Mouse (Mus musculus): ENCODE measurements around the gene Limd2. TPM values are rescaled to one million over a fixed set of nuclear protein-coding genes. Genes with fewer than 3 reads are reported as not detected.
"Not testable (repeated sequence)": the region's sequence is repeated elsewhere in the genome, so short reads cannot be mapped to it uniquely, and the experiment has no call there.

Limd2 gene
- polyA plus RNA-seq, 1 experiment from 2014 or later: 169 TPM

GRCm38 (mm10) chr11:106126727-106127373 is 33.8 kb downstream of the Limd2 start:
- peaks cover 67% of the 10 kb centered on the region for H3K36me3 ChIP-seq (ENCODE audit: control insufficient read depth, insufficient read depth, low read length)
- not testable (repeated sequence) for H3K9me3 ChIP-seq (ENCODE audit: control insufficient read depth, low read length); DNase-seq (ENCODE audit: low spot score); H3K4me2 ChIP-seq (ENCODE audit: low read depth, low read length); H3K27ac ChIP-seq (replicated peaks; ENCODE audit: low read depth, low read length); ATAC-seq (ENCODE audit: low read depth); H3K4me3 ChIP-seq (ENCODE audit: low read depth, low read length); H3K4me1 ChIP-seq (ENCODE audit: control insufficient read depth, insufficient read depth, low read length); H3K9ac ChIP-seq (ENCODE audit: low read depth, low read length); H3K27me3 ChIP-seq (replicated peaks; ENCODE audit: control insufficient read depth, insufficient read depth, low read length)
- WGBS: 96% methylated on average over 4 of the region's 6 CpGs

- 74% methylated on average over 1 of the region's 1 CpGs for WGBS
- no peak overlapping the region for H3K4me3 ChIP-seq (ENCODE audit: low read depth, low read length)
- no peak for DNase-seq (ENCODE audit: low spot score)
- no peak overlapping the region for H3K4me2 ChIP-seq (ENCODE audit: low read depth, low read length)
- H3K27ac ChIP-seq (replicated peaks; ENCODE audit: low read depth, low read length): no peak overlapping the region
- H3K9me3 ChIP-seq (ENCODE audit: control insufficient read depth, low read length): no peaks in the 10 kb centered on the region
- peaks cover 76% of the 10 kb centered on the region for H3K36me3 ChIP-seq (ENCODE audit: control insufficient read depth, insufficient read depth, low read length)
- no peaks in the 10 kb centered on the region for H3K27me3 ChIP-seq (replicated peaks; ENCODE audit: control insufficient read depth, insufficient read depth, low read length)
- H3K4me1 ChIP-seq (ENCODE audit: control insufficient read depth, insufficient read depth, low read length): no peaks in the 10 kb centered on the region
- no peak overlapping the region for H3K9ac ChIP-seq (ENCODE audit: low read depth, low read length)
- no peak for ATAC-seq (ENCODE audit: low read depth)
Observed at GRCm38 (mm10) chr11:106125827-106126226, 34.8 kb downstream of the Limd2 start.

GRCm38 (mm10) chr11:106124784-106125183 is 35.9 kb downstream of the Limd2 start:
- Histone ChIP-seq H3K36me3 (ENCODE audit: control insufficient read depth, insufficient read depth, low read length) (peaks cover 74% of the 10 kb centered on the region), H3K27me3 (replicated peaks; ENCODE audit: control insufficient read depth, insufficient read depth, low read length) (no peaks in the 10 kb centered on the region), H3K4me3 (ENCODE audit: low read depth, low read length) (no peak overlapping the region), H3K9me3 (ENCODE audit: control insufficient read depth, low read length) (no peaks in the 10 kb centered on the region), H3K4me2 (ENCODE audit: low read depth, low read length) (no peak overlapping the region), H3K9ac (ENCODE audit: low read depth, low read length) (no peak overlapping the region), H3K27ac (replicated peaks; ENCODE audit: low read depth, low read length) (no peak overlapping the region), H3K4me1 (ENCODE audit: control insufficient read depth, insufficient read depth, low read length) (no peaks in the 10 kb centered on the region)
- WGBS: 73% methylated on average over 4 of the region's 4 CpGs
- DNase-seq (ENCODE audit: low spot score) (no peak), ATAC-seq (ENCODE audit: low read depth) (no peak)

GRCm38 (mm10) chr11:106122736-106123135 is 37.9 kb downstream of the Limd2 start:
- H3K27me3 ChIP-seq (replicated peaks; ENCODE audit: control insufficient read depth, insufficient read depth, low read length): no peaks in the 10 kb centered on the region
- ATAC-seq (ENCODE audit: low read depth) (no peak), DNase-seq (ENCODE audit: low spot score) (peak; percentile 5)
- no peaks in the 10 kb centered on the region for H3K4me1 ChIP-seq (ENCODE audit: control insufficient read depth, insufficient read depth, low read length)
- H3K27ac ChIP-seq (replicated peaks; ENCODE audit: low read depth, low read length): no peak overlapping the region
- peaks cover 73% of the 10 kb centered on the region for H3K36me3 ChIP-seq (ENCODE audit: control insufficient read depth, insufficient read depth, low read length)
- no peaks in the 10 kb centered on the region for H3K9me3 ChIP-seq (ENCODE audit: control insufficient read depth, low read length)
- no peak overlapping the region for H3K9ac ChIP-seq (ENCODE audit: low read depth, low read length)
- H3K4me2 ChIP-seq (ENCODE audit: low read depth, low read length): no peak overlapping the region
- WGBS: 86% methylated on average over 3 of the region's 3 CpGs
- H3K4me3 ChIP-seq (ENCODE audit: low read depth, low read length): no peak overlapping the region

GRCm38 (mm10) chr11:106122221-106122620 is 38.4 kb downstream of the Limd2 start:
- Histone ChIP-seq H3K27ac (replicated peaks; ENCODE audit: low read depth, low read length) (no peak overlapping the region), H3K9ac (ENCODE audit: low read depth, low read length) (no peak overlapping the region), H3K4me1 (ENCODE audit: control insufficient read depth, insufficient read depth, low read length) (no peaks in the 10 kb centered on the region), H3K4me2 (ENCODE audit: low read depth, low read length) (no peak overlapping the region), H3K9me3 (ENCODE audit: control insufficient read depth, low read length) (no peaks in the 10 kb centered on the region), H3K27me3 (replicated peaks; ENCODE audit: control insufficient read depth, insufficient read depth, low read length) (no peaks in the 10 kb centered on the region), H3K36me3 (ENCODE audit: control insufficient read depth, insufficient read depth, low read length) (peaks cover 78% of the 10 kb centered on the region), H3K4me3 (ENCODE audit: low read depth, low read length) (no peak overlapping the region)
- 99% methylated on average over 5 of the region's 5 CpGs for WGBS
- ATAC-seq (ENCODE audit: low read depth) (no peak), DNase-seq (ENCODE audit: low spot score) (no peak)

DNA sequence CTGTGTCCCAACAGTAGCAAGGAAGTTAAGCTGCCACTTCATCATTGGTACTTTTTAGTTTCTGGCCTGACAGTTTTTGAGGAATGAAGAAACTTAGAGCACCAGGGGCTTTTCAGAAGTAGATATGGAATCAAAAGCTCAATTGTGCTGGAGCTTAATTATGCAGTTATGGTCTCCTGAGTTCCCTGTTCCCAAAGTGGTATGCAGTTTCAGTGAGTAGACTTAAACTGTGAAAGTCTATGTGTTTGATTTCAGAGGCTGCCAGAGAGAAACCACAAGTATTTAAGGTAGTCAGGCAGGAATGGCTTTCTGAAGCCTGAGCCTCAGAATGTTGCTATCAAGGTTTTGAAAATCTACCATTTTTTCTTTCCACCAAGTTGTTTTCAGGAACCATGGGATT is 49.0 kb downstream of the Limd2 start:
- no peaks in the 10 kb centered on the region for H3K27me3 ChIP-seq (replicated peaks; ENCODE audit: control insufficient read depth, insufficient read depth, low read length)
- DNase-seq (ENCODE audit: low spot score): peak; percentile 36
- no peak overlapping the region for H3K4me2 ChIP-seq (ENCODE audit: low read depth, low read length)
- H3K4me3 ChIP-seq (ENCODE audit: low read depth, low read length): no peak overlapping the region
- H3K36me3 ChIP-seq (ENCODE audit: control insufficient read depth, insufficient read depth, low read length): peaks cover 39% of the 10 kb centered on the region
- ATAC-seq (ENCODE audit: low read depth): no peak
- H3K27ac ChIP-seq (replicated peaks; ENCODE audit: low read depth, low read length): peak overlapping the region; percentile 72
- H3K9me3 ChIP-seq (ENCODE audit: control insufficient read depth, low read length): no peaks in the 10 kb centered on the region
- H3K4me1 ChIP-seq (ENCODE audit: control insufficient read depth, insufficient read depth, low read length): no peaks in the 10 kb centered on the region
- no peak overlapping the region for H3K9ac ChIP-seq (ENCODE audit: low read depth, low read length)

Other genes starting within 250 kb of the Limd2 start
- gene Cyb561, start 207.5 kb downstream of the Limd2 start, polyA plus RNA-seq (2014; fragmentation: Nextera tagmentation; extraction: Ambion mirVana): 19.5 and 21.6 TPM in 2 replicates
- 1.00 and 1.3 TPM in 2 replicates for gene Ace, start 192.9 kb downstream of the Limd2 start, polyA plus RNA-seq (2014; fragmentation: Nextera tagmentation; extraction: Ambion mirVana)
- gene Ace3, start 166.2 kb downstream of the Limd2 start, polyA plus RNA-seq (2014; fragmentation: Nextera tagmentation; extraction: Ambion mirVana): not detected in 2 replicates
- 2.5 and 2.6 TPM in 2 replicates for gene Kcnh6, start 152.7 kb downstream of the Limd2 start, polyA plus RNA-seq (2014; fragmentation: Nextera tagmentation; extraction: Ambion mirVana)
- 56.0 and 62.8 TPM in 2 replicates for gene Dcaf7, start 124.0 kb downstream of the Limd2 start, polyA plus RNA-seq (2014; fragmentation: Nextera tagmentation; extraction: Ambion mirVana)
- gene Taco1, start 94.8 kb downstream of the Limd2 start, polyA plus RNA-seq (2014; fragmentation: Nextera tagmentation; extraction: Ambion mirVana): 7.8 and 8.2 TPM in 2 replicates
- gene Map3k3, start 76.2 kb downstream of the Limd2 start, polyA plus RNA-seq (2014; fragmentation: Nextera tagmentation; extraction: Ambion mirVana): 30.4 and 31.9 TPM in 2 replicates
- gene Gm10840, start within 50 bp of the Limd2 start, polyA plus RNA-seq (2014; fragmentation: Nextera tagmentation; extraction: Ambion mirVana): not detected in 2 replicates
- gene Strada, start 41.3 kb upstream of the Limd2 start, polyA plus RNA-seq (2014; fragmentation: Nextera tagmentation; extraction: Ambion mirVana): 24.0 and 26.2 TPM in 2 replicates
- 76.0 and 77.4 TPM in 2 replicates for gene Ccdc47, start 55.5 kb upstream of the Limd2 start, polyA plus RNA-seq (2014; fragmentation: Nextera tagmentation; extraction: Ambion mirVana)
- 62.7 and 69.1 TPM in 2 replicates for gene Ddx42, start 56.1 kb upstream of the Limd2 start, polyA plus RNA-seq (2014; fragmentation: Nextera tagmentation; extraction: Ambion mirVana)
- gene Ftsj3, start 95.2 kb upstream of the Limd2 start, polyA plus RNA-seq (2014; fragmentation: Nextera tagmentation; extraction: Ambion mirVana): 47.9 and 58.1 TPM in 2 replicates
- 231 and 259 TPM in 2 replicates for gene Psmc5, start 95.3 kb upstream of the Limd2 start, polyA plus RNA-seq (2014; fragmentation: Nextera tagmentation; extraction: Ambion mirVana)
- gene Smarcd2, start 112.1 kb upstream of the Limd2 start, polyA plus RNA-seq (2014; fragmentation: Nextera tagmentation; extraction: Ambion mirVana): 87.6 and 102 TPM in 2 replicates
- 0.24 and 0.74 TPM in 2 replicates for gene Tcam1, start 115.8 kb upstream of the Limd2 start, polyA plus RNA-seq (2014; fragmentation: Nextera tagmentation; extraction: Ambion mirVana)
- not detected in 2 replicates for gene Gh, start 141.0 kb upstream of the Limd2 start, polyA plus RNA-seq (2014; fragmentation: Nextera tagmentation; extraction: Ambion mirVana)
- gene Cd79b, start 153.9 kb upstream of the Limd2 start, polyA plus RNA-seq (2014; fragmentation: Nextera tagmentation; extraction: Ambion mirVana): 3.2 and 3.7 TPM in 2 replicates
- gene Scn4a, start 192.4 kb upstream of the Limd2 start, polyA plus RNA-seq (2014; fragmentation: Nextera tagmentation; extraction: Ambion mirVana): 0.98 and 1.5 TPM in 2 replicates
- 0.92 and 0.93 TPM in 2 replicates for gene Prr29, start 204.6 kb upstream of the Limd2 start, polyA plus RNA-seq (2014; fragmentation: Nextera tagmentation; extraction: Ambion mirVana)
- gene Icam2, start 227.2 kb upstream of the Limd2 start, polyA plus RNA-seq (2014; fragmentation: Nextera tagmentation; extraction: Ambion mirVana): 42.2 and 44.3 TPM in 2 replicates